Mouse (Mus musculus) lung, postnatal 0 days (tissue): ENCODE data around the gene Pik3r5.

Experiments used
- CTCF ChIP-seq: IDR thresholded peaks from 2 replicates; pipeline ENCODE4 v1.5.1; 2016; ENCODE audit warnings: antibody characterized with exemption, mild to moderate bottlenecking
- EP300 ChIP-seq: IDR thresholded peaks from 2 replicates; pipeline ENCODE4 v1.6.1; 2016; ENCODE audit warnings: antibody characterized with exemption, mild to moderate bottlenecking, control low read depth

DNA sequence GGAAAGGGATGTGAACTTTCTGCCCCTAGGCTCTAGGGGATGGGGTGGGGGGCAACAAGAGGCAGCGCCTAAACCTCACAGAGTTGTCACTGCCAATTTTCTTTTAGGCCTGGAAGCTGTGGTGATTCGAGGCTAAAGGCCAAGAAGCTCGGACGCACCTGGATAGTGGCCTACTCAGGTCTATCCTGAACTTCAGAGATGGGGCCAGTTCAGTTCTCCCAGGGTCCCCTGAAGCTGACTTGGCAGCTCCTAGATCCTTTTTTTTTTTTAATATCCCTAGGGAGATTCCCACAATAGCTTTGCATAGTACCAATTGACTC, 44.5 kb upstream of the Pik3r5 start:
- TF ChIP-seq CTCF (no peak), EP300 (no peak)
